Mouse (Mus musculus) lung, postnatal 14 days (tissue): ENCODE data around the gene C330007P06Rik.
"Not testable (repeated sequence)": the region's sequence is repeated elsewhere in the genome, so short reads cannot be mapped to it uniquely, and the experiment has no call there.

Experiments used
- DNase-seq: peaks from one replicate; pipeline ENCODE4 v3.0.0; 2021

The C330007P06Rik gene

DNA sequence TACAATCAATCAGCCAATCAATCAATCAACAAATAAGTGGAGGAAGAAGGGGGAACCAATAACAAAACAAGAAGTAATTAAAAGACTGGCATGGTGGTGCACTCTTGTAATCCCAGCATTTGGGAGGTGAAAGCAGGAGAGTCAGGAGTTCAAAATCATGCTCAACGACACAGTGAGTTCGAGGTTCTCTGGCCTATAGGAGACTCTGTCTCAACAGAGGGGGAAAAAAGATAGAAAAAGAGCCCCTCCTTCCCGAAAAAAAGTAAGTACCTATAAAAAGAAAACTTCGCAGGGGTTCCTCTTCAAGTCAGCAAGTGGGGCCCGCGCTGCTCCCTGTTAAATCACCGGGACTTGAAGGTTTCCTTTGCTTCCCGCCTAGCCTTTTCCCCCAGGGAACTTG lies at the start of gene C330007P06Rik, which contains the start of gene Ube2a:
TSS of gene C330007P06Rik (minus strand) at position 347 of the 400 bp plus-strand sequence.
TSS of gene Ube2a (plus strand) at position 136 of the 400 bp plus-strand sequence.
- no peak for DNase-seq

DNA sequence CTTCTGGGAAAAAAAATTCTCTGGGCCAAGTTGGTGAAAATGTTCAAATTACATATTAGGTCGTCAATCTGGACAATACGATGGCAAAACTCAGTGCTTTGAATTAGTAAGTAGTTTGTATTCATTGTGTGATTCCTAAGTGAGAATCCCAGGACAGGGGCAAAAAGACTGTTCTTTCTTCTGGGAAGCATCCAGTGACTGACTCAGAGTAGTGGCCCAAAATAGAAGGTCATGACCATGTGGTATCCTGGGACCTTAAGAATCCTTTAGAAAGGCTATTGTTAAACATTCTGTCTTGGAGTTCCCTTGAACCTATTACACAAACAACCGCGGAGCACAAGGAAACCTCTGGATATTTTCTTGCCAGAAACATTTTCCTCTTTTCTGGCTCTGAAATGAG lies 47.4 kb upstream of the C330007P06Rik start:
- no peak for DNase-seq

DNA sequence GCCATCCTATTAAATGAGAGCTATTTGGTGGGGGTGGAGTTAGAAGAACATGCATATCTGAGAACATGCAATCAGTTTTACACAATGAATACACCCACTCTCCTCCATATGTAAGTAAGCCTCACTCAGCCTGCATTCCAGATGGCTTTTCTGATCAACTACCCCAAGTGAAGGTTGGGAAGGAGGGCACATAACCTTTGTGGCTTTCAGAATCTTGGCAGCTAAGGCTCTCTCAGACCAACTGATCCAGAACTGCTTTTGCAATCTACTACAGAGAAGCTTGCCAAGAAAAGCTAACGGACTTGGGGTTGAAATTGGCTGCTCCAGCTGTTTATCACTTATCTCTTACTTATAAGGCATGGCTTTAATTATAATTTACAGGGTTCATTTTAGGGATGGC lies 43.8 kb upstream of the C330007P06Rik start:
- no peak for DNase-seq

DNA sequence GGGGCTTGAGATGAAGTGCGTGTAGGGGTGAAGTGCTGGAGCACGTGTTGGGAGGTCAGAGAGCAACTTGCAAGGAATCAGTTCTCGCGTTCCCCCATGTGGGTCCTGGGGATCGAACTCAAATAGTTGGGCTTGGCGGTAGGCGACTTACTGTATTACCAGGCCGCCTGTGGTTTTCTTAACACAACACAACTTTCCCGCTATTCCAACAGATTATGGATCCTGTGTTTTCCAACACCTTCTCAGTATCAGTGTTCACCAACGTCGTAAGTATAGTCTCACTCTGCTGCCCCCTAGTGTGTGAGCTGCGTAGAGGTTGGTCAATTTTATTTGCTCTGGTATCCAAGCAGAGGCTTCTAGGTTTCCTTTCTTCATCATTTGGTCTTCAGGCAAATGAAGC lies 37.4 kb upstream of the C330007P06Rik start:
- DNase-seq: peak; percentile 64

DNA sequence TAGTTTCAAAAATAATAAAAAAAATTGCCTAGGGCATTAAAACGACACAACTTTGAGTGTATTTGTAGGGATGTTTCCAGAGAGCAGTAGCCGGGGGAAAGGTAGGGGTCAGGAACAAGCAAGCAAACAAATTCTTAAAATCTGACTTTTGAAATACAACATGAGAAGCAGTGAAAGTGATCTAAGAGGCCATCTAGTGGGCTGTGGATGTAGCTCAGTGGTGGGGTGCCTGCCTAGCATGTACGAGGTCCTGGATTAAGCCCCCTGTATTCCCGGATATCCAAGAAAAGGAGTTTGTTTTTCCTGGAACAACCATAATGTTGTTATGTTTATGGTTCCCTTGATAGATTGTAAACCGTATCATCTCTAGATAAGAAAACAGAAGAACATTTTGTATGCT lies 32.6 kb upstream of the C330007P06Rik start:
- DNase-seq: no peak

DNA sequence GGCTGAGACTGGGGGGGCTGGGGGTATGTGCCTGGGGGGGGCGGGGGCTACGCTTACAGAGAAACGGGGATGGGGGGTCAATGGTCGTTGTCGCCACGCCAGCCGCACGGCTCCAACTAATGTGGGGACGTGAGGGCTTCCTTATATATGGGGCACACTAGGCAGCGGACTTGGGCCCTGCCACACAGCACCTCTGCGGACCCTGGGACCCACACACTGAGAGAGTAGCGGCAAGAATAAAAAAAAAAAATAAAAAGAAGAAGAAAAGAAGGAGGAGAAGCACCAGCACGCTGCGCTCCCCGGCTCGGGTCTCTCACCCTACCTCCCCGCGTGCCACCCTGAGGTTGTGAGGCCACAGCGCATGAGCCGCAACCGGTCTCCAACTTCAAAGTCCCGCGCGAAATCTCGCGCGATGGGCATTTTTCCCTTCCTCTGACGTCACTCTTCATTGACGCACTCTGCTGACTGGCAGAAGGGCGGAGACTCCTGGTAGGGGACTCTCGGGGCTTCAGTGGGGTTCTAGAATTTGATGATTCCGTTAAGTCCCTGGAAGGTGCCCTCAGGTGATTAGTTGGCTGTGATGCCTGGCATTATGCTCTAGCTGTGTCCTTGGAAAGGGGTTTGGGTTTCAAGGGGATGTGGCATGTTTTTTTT lies 29.3 kb upstream of the C330007P06Rik start:
- peak; percentile 92 for DNase-seq

DNA sequence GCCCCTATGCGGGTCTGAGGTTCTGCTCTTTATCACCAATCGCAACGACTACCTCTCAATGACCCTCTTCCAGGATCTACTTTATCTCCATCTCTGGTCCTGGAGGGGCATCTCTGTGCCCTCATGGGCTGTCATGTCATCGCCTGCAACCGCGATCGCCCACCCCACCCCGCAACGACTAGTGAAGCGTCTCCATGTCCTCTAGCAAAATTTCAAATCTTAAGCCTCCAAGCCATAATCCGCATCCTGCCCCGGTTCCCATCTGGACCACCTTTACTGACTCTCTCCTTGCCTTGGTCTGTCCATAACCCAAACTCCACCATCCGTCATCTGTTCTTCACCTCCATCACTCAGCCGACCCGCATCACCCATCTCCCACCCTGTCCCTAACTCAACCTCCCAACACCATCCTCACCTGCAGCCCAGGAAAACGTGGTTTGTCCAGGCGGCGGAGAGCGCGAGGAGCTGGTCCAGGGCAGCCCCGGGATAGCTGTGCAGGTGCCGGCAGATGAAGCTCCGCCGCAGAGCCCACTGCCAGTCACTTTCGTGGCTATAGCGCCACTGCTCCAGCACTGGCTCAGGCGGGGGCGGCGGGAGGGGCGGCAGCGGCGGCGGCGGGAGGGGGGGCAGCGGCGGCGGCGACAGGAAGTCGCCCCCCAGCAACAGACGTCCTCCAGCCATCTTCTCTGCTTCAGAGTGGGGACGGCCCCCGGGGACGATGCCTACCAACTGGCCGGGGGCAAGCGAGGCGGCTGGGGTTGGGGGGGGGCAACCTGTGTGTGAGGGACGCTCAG lies 28.6 kb upstream of the C330007P06Rik start, which contains the start of gene Nkrf:
TSS of gene Nkrf (minus strand) at position 579 of the 794 bp plus-strand sequence.
- peak; percentile 8 for DNase-seq

DNA sequence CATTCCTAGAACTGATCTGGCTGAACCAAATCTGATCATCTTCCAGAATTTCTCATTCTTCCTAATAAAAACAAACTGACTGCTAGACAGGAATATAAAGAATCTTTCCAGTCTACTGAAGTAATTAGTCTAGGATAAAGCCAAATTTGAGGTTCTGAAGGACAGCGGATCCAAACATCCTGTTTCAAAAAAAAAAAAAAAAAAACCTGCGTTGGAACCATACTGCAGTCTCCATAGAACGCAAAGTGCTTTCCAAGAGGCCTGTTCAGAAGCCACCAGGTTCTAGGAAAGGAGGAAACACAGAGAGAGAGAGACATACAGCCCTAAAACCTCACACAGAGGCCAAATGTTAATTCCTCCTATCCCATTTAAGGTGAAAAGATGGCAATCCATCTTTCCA lies 27.7 kb upstream of the C330007P06Rik start:
- no peak for DNase-seq

DNA sequence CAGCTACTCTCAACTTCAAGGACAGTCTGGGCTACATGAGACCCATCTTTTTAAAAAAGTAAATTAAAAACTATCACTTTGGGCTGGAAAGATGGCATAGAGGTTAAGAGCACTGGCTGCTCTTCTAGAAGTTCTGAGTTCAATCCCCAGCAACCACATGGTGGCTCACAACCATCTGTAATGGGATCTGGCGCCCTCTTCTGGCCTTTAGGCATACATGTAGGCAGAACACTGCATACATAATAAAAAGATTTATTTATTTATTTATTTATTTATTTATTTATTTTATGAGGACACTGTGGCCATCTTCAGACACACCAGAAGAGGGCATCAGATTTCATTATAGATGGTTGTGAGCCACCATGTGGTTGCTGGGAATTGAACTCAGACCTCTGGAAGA lies 25.0 kb upstream of the C330007P06Rik start:
- DNase-seq: not testable (repeated sequence)

DNA sequence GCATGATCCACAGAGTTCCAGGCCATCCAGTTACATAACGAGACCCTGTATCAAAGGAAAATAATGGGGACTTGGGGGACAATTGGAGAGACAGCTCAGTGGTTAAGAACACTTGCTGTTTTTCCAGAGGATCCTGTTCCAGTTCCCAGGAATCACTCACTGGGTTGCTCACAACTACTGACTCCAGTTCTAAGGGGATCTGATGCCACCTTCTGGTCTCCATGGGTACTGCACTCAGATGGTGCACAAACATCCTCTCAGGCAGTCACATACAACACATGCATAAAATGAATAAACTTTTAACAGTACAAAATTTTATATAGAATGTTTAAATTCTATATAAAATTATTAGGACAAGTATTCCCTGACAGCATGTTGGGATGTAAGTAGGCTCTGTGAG lies 10.8 kb upstream of the C330007P06Rik start:
- no peak for DNase-seq

DNA sequence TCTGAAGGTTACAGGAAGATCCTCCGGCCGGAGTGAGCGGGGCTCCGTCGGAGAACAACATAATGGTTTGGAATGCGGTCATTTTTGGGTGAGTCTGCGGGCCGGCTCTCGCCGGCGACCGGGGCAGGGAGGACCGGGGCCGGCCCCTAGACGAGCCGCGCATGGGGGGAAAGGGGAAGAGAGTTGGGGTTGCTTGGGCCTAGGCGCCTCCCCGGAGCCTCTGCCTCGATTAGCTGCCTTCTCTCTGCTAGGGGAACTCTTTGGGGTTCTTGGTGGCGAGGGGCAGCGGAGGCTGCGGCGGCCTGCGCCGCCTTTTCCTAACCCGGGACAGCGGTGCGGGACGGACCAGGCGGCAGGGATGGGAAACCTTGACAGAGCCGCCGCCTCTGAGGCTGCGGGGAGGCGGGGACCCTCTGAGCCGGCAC lies 805 bp upstream of the C330007P06Rik start:
- DNase-seq: peak; percentile 32

DNA sequence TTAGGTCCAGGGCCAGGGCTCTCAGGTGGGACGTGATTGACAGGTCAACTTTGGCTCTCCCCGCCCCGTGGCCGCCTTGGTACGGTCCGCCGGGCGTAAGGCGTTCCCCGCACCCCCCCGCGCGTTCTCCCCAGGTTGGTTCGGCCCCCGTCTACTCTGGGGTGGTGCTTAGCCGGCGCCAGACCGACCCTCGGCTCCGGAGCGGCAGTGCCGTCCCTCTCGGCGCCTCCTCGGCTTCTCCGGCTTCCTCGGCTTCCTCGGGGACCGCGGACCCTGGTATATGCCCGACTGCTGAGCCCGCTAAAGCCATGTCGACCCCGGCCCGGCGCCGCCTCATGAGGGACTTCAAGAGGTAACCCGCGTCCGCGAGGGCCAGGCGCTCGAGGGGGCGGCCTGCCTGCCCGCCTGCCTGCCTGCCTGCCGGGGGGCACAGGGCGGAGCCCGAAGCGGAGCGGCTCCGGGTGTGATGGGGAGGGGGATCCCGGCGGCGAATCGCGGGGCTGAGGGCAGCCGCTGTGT lies 326 bp upstream of the C330007P06Rik start:
- DNase-seq: peak; percentile 91

DNA sequence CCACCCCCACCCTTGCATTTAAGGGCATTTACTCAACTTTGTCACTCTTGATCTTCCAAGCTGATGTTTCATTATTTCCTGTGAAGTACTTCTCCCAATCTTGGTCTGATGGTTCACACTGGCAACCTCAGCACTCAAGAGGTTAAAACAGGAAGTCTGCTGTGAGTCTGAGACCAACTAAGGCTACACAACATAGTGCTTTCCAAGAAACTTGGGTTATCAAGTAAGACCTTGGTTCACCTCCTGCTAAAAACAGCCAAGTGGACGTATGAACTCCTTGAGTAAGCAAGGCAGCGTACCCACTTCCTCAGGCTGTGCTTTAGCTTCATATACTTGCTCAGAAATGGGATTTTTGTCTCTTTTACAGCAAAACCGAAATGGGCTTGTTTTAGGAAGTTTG lies 3.5 kb downstream of the C330007P06Rik start:
- no peak for DNase-seq

DNA sequence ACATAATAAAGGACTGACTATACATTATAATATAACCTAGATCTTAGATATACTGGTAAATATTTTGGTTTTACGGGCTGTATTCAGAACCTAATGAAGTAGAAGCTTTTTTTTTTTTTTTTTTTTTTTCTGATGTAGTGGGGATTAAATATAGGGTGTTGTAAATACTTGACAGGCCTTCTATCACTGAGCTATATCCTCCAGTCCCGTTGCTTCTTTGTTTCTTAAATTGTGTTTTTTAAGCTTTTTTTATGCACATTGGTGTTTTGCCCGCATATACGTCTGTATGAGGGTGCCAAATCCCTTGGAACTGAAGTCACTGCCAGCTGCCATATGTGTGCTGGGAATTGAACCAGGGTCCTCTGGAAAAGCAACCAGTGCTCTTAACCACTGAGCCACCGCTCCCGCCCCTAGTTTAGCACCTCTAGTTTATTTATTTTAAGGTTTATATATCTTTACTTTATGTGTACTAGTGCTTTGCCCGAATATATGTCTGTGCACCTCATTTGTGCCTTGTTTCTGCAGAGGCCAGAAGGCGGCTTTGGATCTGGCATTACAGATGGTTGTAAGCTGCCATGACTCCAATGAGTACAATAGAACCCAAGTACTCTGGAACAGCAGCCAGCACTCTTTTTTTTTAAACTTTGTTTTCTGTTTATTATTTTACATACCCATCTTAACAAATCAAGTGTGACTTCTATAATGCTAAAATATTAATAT lies 9.1 kb downstream of the C330007P06Rik start:
- DNase-seq: no peak

DNA sequence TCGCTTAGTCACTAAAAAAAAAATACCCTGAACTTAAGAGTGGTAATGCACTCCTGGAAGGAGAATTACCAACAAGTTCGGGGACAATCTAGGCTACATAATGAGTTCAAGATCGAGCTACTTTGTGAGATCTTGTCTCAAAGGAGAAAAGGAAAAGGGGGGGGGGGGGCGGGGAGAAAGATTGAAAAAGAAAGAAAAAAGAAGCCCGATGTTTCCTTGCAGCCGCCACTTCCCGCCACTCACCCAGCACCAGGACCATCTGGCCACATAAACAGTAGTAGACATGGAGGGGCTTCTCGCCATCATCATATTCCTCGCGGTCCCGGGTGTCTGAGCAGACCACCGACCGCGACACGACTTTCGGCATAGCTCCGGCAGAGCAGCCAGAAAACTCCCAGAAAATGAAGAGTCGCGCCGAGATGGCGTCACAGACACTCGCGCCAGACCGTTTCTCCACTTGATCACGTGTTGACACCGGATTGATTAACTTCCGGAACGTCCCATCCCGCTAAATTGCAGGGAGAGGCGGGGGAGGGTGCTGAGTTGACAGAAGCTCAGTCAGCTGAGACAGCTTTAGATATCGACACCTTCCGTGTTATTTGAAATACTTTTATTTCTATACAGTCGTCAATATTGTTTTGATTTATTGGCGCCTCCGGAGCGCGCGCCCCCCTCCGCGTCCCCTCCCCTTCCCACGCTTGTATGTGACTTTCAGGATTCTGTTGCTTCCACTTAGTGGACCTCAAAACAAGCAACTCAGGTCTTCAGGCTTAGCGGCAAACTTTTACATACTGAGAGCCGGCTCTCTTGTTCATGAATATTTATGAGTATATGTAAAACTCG lies 9.9 kb downstream of the C330007P06Rik start:
- DNase-seq: peak; percentile 78

DNA sequence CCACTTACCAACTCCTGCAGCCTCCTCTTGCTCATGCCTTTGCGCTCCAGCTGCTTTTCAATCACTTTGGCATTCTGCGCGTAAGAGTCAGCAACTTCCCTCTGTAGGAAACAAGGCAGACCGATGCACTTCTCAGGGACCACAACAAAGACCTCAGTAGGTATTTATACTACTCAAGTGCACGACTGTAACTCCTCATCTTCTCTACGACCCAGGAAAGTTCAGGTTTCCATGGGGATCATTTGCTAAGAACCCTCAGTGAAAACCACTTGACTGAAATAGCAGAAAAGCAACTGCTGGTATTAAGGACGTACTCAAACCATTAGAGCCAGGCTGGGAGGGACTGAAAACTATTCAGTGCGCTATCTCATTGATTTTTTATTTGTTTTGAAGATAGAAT lies 21.3 kb downstream of the C330007P06Rik start:
- no peak for DNase-seq

DNA sequence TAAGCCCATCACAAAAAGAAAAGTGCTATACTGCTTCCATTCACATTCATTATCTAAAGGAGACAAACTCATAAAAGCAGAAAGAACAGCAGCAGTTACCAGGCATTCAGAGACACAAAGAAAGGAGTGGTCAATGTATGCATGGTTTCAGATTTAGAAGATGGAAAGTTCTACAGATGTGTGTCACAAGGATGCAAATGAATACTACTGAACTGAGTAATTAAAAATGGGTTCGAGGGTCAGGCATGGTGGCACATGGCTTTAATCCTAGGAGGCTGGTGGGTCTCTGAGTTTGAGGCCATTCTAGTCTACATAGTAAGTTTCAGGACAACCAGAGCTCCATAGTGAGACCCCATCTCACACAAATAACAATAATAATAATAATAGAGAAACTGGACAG lies 26.8 kb downstream of the C330007P06Rik start:
- DNase-seq: no peak

DNA sequence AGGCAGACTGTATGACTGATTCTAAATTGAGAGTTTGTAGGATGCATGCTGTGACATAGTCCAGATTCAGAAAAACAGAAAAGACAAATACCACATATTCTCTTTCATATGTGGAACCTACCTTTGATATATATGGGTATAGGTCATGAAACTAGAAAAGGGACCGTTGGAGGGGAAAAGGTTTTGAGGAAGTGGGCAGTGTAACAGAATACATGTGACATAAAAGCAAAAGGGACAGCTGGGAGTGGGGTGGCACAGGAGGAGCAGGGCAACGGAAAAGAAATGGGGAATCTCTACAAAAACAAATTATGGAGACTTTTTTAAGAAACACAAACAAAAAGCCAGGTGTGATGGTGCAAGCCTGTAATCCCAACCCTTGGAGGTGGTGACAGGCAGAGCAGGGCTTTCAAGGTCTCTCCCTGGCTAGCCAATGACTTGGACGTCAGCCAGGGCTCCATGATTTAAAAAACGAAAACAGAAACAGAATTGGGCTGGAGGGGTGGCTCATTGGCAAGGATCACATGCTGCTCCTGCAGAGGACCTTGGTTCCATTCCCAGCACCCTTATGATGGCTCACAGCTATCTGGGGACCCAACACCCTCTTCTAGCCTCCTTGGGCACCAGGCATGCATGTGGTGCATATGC lies 30.4 kb downstream of the C330007P06Rik start:
- DNase-seq: no peak

DNA sequence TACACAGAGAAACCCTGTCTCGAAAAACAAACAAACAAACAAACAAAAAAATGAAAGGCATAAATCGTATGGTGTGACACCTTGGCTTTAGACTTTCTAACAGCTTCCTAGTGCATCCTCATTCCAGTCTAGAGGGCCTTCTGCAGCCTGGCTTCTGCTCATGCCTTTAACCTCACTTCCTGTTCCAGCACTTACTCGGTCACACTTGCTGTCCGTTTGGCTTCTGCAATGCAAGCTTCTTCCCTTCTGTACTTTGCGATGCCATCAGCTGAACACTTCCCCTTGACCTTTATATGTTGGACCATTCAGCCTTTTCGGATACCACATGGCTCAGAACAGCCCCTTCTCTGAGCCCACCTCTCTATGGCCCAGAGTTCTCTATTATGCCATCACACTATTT lies 32.2 kb downstream of the C330007P06Rik start:
- no peak for DNase-seq

DNA sequence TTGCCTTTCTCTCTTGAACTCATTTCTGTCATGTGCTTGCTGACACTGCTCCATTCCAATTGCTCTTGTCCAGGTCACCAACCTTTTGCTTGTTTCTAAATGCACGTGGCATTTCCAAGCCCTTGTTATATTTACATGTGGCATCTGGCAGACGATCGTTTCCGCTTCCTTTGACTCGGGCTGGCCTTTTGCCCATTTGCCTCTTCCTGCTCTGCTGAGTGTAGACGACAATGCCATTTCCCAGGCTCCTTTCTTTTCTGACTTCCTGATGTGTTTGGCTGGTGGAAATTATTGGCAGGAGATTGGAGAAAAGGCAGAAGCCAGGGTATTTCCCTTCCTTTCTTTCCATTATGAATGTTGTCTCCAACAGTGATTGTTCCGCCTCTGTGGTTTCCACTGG lies 34.5 kb downstream of the C330007P06Rik start:
- peak; percentile 69 for DNase-seq

DNA sequence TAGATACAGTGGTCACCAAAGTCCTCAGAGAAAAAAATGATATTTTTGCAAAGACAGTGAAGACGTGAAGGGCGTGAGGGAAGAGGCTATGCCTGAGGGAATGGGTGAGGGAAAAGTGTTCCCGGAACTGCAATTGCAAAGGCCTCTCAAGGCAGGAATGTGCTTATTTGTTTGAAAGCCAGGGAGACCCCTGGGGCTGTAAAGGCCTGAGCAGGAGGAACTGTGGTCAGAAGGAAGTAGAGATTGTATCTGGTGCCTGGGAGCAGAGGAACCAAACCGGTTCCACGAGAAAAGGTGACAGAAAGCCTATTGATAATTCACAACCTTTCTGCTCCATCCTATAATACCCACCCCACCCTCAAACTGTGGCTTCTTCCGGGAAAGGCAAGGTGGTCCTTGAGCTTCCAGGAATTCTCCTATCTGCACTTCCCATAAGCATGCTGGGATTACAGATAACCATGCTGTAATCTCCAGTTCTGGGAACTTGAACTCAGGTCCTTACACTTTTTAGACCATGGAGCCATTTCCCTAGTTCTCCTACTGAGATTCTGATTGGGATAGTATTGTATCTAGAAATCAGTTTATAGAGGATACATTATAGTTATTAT lies 36.7 kb downstream of the C330007P06Rik start:
- DNase-seq: no peak
